Mouse (Mus musculus) hindbrain, embryonic 13.5 days (tissue): Measurements from ENCODE around the gene Msl3. TPM values are rescaled to one million over a fixed set of nuclear protein-coding genes. Genes with fewer than 3 reads are reported as not detected.
"Not testable (repeated sequence)": the region's sequence is repeated elsewhere in the genome, so short reads cannot be mapped to it uniquely, and the experiment has no call there.

Experiments used
- ATAC-seq: fragments of 200-750 bp; cut with Nextera tagmentation; 2 replicates; pipeline ENCODE4 v1.8.0; 2017; ENCODE audit warnings: moderate TSS enrichment; ENCODE audit not compliant: low FRiP score
- H3K27ac ChIP-seq: fragments of 300-500 bp; sonication (generic); 2 replicates; pipeline ENCODE4 v1.5.1; 2015; ENCODE audit warnings: inconsistent platforms, mild to moderate bottlenecking, moderate library complexity
- H3K27me3 ChIP-seq: fragments of 300-500 bp; sonication (generic); 2 replicates; pipeline ENCODE4 v1.6.1; 2015; ENCODE audit warnings: mild to moderate bottlenecking, inconsistent platforms
- H3K36me3 ChIP-seq: fragments of 300-500 bp; sonication (generic); 2 replicates; pipeline ENCODE4 v1.6.1; 2015; ENCODE audit warnings: mild to moderate bottlenecking, inconsistent platforms
- H3K4me1 ChIP-seq: fragments of 300-500 bp; sonication (generic); replicated peaks from 2 replicates; pipeline ENCODE4 v1.6.1; 2015; ENCODE audit warnings: inconsistent platforms
- H3K4me2 ChIP-seq: fragments of 300-500 bp; sonication (generic); 2 replicates; pipeline ENCODE4 v1.6.1; 2015; ENCODE audit warnings: inconsistent platforms, mild to moderate bottlenecking, moderate library complexity
- H3K4me3 ChIP-seq: fragments of 300-500 bp; sonication (generic); 2 replicates; pipeline ENCODE4 v1.5.1; 2015; ENCODE audit warnings: mild to moderate bottlenecking, inconsistent platforms
- H3K9ac ChIP-seq: fragments of 300-500 bp; sonication (generic); 2 replicates; pipeline ENCODE4 v1.6.1; 2015; ENCODE audit warnings: mild to moderate bottlenecking, inconsistent platforms
- H3K9me3 ChIP-seq: fragments of 300-500 bp; sonication (generic); 2 replicates; pipeline ENCODE4 v1.6.1; 2016; ENCODE audit warnings: inconsistent platforms
- WGBS: fragments of 180-500 bp; shearing (Covaris S2); methylation state at CpG from one replicate; pipeline ENCODE4 v1.1.7; 2015; 5-methylcytosine and 5-hydroxymethylcytosine counted together
- polyA plus RNA-seq: library from polyadenylated mRNA; unstranded; fragments of >200 nt; fragmentation: Nextera tagmentation; extraction: Ambion mirVana; gene quantifications from 2 replicates; pipeline ENCODE4 v1.2.1, GENCODE M21; 2015

Msl3 gene
- 17.1 and 19.0 TPM in 2 replicates for polyA plus RNA-seq

- 21% methylated on average over 66 of the region's 88 CpGs for WGBS
These were observed at the start of gene Msl3 for GRCm38 (mm10) chrX:168673525-168674406. Msl3 (minus strand) TSS chrX:168673898.

GRCm38 (mm10) chrX:168717969-168718368 lies 44.3 kb upstream of the Msl3 start:
- no peaks in the 10 kb centered on the region for H3K9me3 ChIP-seq

More at GRCm38 (mm10) chrX:168673525-168674406, at the start of gene Msl3:
- Histone ChIP-seq H3K27ac (peak within 1 kb of the TSS; percentile 93), H3K9ac (peak within 1 kb of the TSS; percentile 76), H3K36me3 (peaks cover 6% of the 10 kb centered on the region; the same call in 1 of the 2 replicates), H3K4me2 (peak within 1 kb of the TSS; percentile 74), H3K4me1 (0 out of 2 replicates have a peak, but pooled peaks cover 4% of the 10 kb centered on the region), H3K9me3 (no peaks in the 10 kb centered on the region), H3K4me3 (peak within 1 kb of the TSS; percentile 54), H3K27me3 (no peaks in the 10 kb centered on the region)
- ATAC-seq, result peak; percentile 94

GRCm38 (mm10) chrX:168674407-168674962 lies 787 bp upstream of the Msl3 start:
- Histone ChIP-seq H3K4me3 (peak overlapping the region; percentile 54), H3K9ac (peak overlapping the region; percentile 76), H3K4me2 (peak overlapping the region; percentile 74), H3K27ac (peak overlapping the region; percentile 93), H3K9me3 (no peaks in the 10 kb centered on the region), H3K36me3 (no peaks in the 10 kb centered on the region), H3K27me3 (no peaks in the 10 kb centered on the region), H3K4me1 (0 out of 2 replicates have a peak, but pooled peaks cover 4% of the 10 kb centered on the region)
- WGBS, result 31% methylated on average over 10 of the region's 10 CpGs
- ATAC-seq, result no peak; the same call in none of the 2 replicates

More at GRCm38 (mm10) chrX:168717969-168718368, 44.3 kb upstream of the Msl3 start:
- no peak overlapping the region for H3K4me2 ChIP-seq
- no peaks in the 10 kb centered on the region for H3K4me1 ChIP-seq
- 61% methylated on average over 2 of the region's 2 CpGs for WGBS
- no peak overlapping the region for H3K27ac ChIP-seq
- H3K36me3 ChIP-seq, result no peaks in the 10 kb centered on the region
- no peak overlapping the region for H3K4me3 ChIP-seq
- no peak overlapping the region for H3K9ac ChIP-seq
- ATAC-seq, result no peak
- H3K27me3 ChIP-seq, result no peaks in the 10 kb centered on the region

- Histone ChIP-seq H3K9me3 (no peaks in the 10 kb centered on the region), H3K9ac (peak overlapping the region; percentile 76), H3K27me3 (no peaks in the 10 kb centered on the region), H3K4me3 (peak overlapping the region; percentile 54), H3K27ac (peak overlapping the region; percentile 93), H3K4me2 (peak overlapping the region; percentile 74), H3K36me3 (peaks cover 10% of the 10 kb centered on the region; the same call in 1 of the 2 replicates), H3K4me1 (0 out of 2 replicates have a peak, but pooled peaks cover 4% of the 10 kb centered on the region)
- ATAC-seq, result peak; percentile 22
- 24% methylated on average over 30 of the region's 31 CpGs for WGBS
These were observed 679 bp downstream of the Msl3 start for GRCm38 (mm10) chrX:168672913-168673524.

GRCm38 (mm10) chrX:168672425-168672824 lies 1.3 kb downstream of the Msl3 start:
- H3K9me3 ChIP-seq, result no peaks in the 10 kb centered on the region
- no peaks in the 10 kb centered on the region for H3K27me3 ChIP-seq
- H3K36me3 ChIP-seq, result peaks cover 10% of the 10 kb centered on the region; the same call in 1 of the 2 replicates
- 0 out of 2 replicates have a peak, but pooled peaks cover 4% of the 10 kb centered on the region for H3K4me1 ChIP-seq
- H3K4me2 ChIP-seq, result peak overlapping the region; percentile 74
- H3K4me3 ChIP-seq, result peak overlapping the region; percentile 54
- WGBS, result 13% methylated on average over 9 of the region's 9 CpGs
- peak overlapping the region; percentile 76; the same call in 1 of the 2 replicates for H3K9ac ChIP-seq
- peak overlapping the region; percentile 93 for H3K27ac ChIP-seq
- peak; percentile 34; the same call in 1 of the 2 replicates for ATAC-seq

- ATAC-seq, result no peak
These were observed 9.6 kb downstream of the Msl3 start for GRCm38 (mm10) chrX:168663982-168664689.

GRCm38 (mm10) chrX:168660236-168660635 lies 13.5 kb downstream of the Msl3 start:
- H3K27me3 ChIP-seq, result peaks cover 7% of the 10 kb centered on the region; the same call in 1 of the 2 replicates
- no peaks in the 10 kb centered on the region for H3K4me1 ChIP-seq
- H3K9ac ChIP-seq, result no peak overlapping the region
- WGBS, result 80% methylated on average over 4 of the region's 4 CpGs
- no peak overlapping the region for H3K27ac ChIP-seq
- H3K4me2 ChIP-seq, result no peak overlapping the region
- peaks cover 10% of the 10 kb centered on the region; the same call in 1 of the 2 replicates for H3K36me3 ChIP-seq
- H3K9me3 ChIP-seq, result no peaks in the 10 kb centered on the region
- no peak overlapping the region for H3K4me3 ChIP-seq
- ATAC-seq, result no peak

More at GRCm38 (mm10) chrX:168663982-168664689, 9.6 kb downstream of the Msl3 start:
- Histone ChIP-seq H3K4me2 (no peak overlapping the region), H3K4me3 (no peak overlapping the region), H3K27ac (no peak overlapping the region), H3K27me3 (peaks cover 7% of the 10 kb centered on the region; the same call in 1 of the 2 replicates), H3K9me3 (no peaks in the 10 kb centered on the region), H3K36me3 (peaks cover 11% of the 10 kb centered on the region), H3K4me1 (no peaks in the 10 kb centered on the region), H3K9ac (no peak overlapping the region)
- 77% methylated on average over 12 of the region's 12 CpGs for WGBS

GRCm38 (mm10) chrX:168659803-168660202 lies 13.9 kb downstream of the Msl3 start:
- WGBS, result 66% methylated on average over 4 of the region's 4 CpGs
- not testable (repeated sequence) for H3K4me2 ChIP-seq, H3K27me3 ChIP-seq, H3K9ac ChIP-seq, ATAC-seq, H3K4me3 ChIP-seq, H3K4me1 ChIP-seq, H3K36me3 ChIP-seq, H3K27ac ChIP-seq, H3K9me3 ChIP-seq

GRCm38 (mm10) chrX:168659275-168659674 lies 14.4 kb downstream of the Msl3 start:
- 91% methylated on average over 3 of the region's 3 CpGs for WGBS
- Histone ChIP-seq H3K4me3 (no peak overlapping the region), H3K36me3 (peaks cover 10% of the 10 kb centered on the region; the same call in 1 of the 2 replicates), H3K27ac (no peak overlapping the region), H3K4me1 (no peaks in the 10 kb centered on the region), H3K4me2 (no peak overlapping the region), H3K9me3 (no peaks in the 10 kb centered on the region), H3K9ac (no peak overlapping the region), H3K27me3 (peaks cover 5% of the 10 kb centered on the region; the same call in 1 of the 2 replicates)
- ATAC-seq, result no peak

GRCm38 (mm10) chrX:168657795-168658194 lies 15.9 kb downstream of the Msl3 start:
- Histone ChIP-seq H3K4me3 (no peak overlapping the region), H3K4me2 (no peak overlapping the region), H3K9ac (no peak overlapping the region), H3K27me3 (no peaks in the 10 kb centered on the region), H3K27ac (no peak overlapping the region), H3K4me1 (no peaks in the 10 kb centered on the region), H3K9me3 (no peaks in the 10 kb centered on the region), H3K36me3 (peaks cover 17% of the 10 kb centered on the region)
- no peak for ATAC-seq
- 86% methylated on average over 1 of the region's 1 CpGs for whole genome bisulfite sequencing

- H3K4me1 ChIP-seq, result no peaks in the 10 kb centered on the region
- 63% methylated on average over 2 of the region's 2 CpGs for WGBS
- H3K27ac ChIP-seq, result no peak overlapping the region
- ATAC-seq, result no peak
- H3K9ac ChIP-seq, result no peak overlapping the region
- peaks cover 13% of the 10 kb centered on the region; the same call in 1 of the 2 replicates for H3K27me3 ChIP-seq
- peaks cover 22% of the 10 kb centered on the region for H3K36me3 ChIP-seq
- H3K4me2 ChIP-seq, result no peak overlapping the region
- no peak overlapping the region for H3K4me3 ChIP-seq
- no peaks in the 10 kb centered on the region for H3K9me3 ChIP-seq
These were observed 24.4 kb downstream of the Msl3 start for GRCm38 (mm10) chrX:168649336-168649735.
